18 mouse cellular contexts compared by ENCODE assay signal in the genomic region with DNA sequence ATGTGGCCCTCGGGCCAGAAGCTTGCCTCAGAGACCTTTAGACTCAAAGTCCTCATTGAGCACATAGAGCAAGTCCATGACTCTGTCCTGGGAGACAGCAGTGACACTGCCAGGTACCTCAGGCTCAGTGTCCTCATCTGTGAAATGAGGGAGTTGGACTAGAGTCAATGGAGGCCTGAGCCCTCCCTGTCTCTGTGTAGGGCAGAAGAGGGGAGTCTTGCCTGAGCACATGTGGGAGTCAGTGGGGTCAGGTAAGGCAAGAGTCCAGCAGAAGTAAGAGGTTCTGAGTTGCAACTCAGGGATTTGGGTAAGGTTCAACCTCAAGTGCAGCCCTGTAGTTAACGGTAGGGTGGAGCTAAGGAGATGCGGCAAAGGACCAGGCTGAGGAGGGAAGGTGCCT. TPM values are rescaled to one million over a fixed set of nuclear protein-coding genes. Genes with fewer than 3 reads are reported as not detected.
"Had no signal": no experiment of that assay in that cellular context is flagged by ENCODE, and none has a peak within 500 bp of the region (broad histone marks: within the 10 kb centered on the region; RNA-seq: fewer than 3 reads in every experiment).

No protein-coding gene starts in this region.

- H3K27me3 ChIP-seq: intestine, embryonic 15.5 days; limb, embryonic 12.5 days; lung, embryonic 15.5 days; midbrain, embryonic 12.5 days; neural tube, embryonic 13.5 days had no signal

- H3K9ac ChIP-seq: intestine, embryonic 15.5 days; limb, embryonic 12.5 days; lung, embryonic 15.5 days; midbrain, embryonic 12.5 days; neural tube, embryonic 13.5 days had no signal

- H3K4me3 ChIP-seq: intestine, embryonic 15.5 days; layer of hippocampus, adult 2 months; limb, embryonic 12.5 days; liver, embryonic 12.5 days; lung, embryonic 15.5 days; midbrain, embryonic 12.5 days; neural tube, embryonic 13.5 days had no signal

- H3K27ac ChIP-seq: intestine, embryonic 15.5 days; layer of hippocampus, adult 2 months; liver, embryonic 12.5 days; lung, embryonic 15.5 days; macrophage; midbrain, embryonic 12.5 days; neural tube, embryonic 13.5 days had no signal

- H3K9me3 ChIP-seq: intestine, embryonic 15.5 days; liver, embryonic 12.5 days; lung, embryonic 15.5 days; midbrain, embryonic 12.5 days; neural tube, embryonic 13.5 days had no signal

- H3K4me2 ChIP-seq: limb, embryonic 12.5 days; liver, embryonic 12.5 days; lung, embryonic 15.5 days; midbrain, embryonic 12.5 days had no signal

- ATAC-seq: intestine, embryonic 15.5 days; liver, embryonic 12.5 days; midbrain, embryonic 16.5 days had no signal

- DNase-seq: lung, postnatal 14 days; retina, postnatal 1 day; right cerebral cortex, postnatal 4 days; spleen, adult 18-20 months; thymus, adult 18-20 months; thymus, postnatal 25 days had no signal

RNA-seq across cellular contexts. Expression of gene Gstt4, which starts 34.6 kb away (rescaled TPM):
- polyA plus RNA-seq: intestine, embryonic 15.5 days; kidney, embryonic 14.5 days; limb, embryonic 12.5 days; liver, embryonic 12.5 days; liver, embryonic 16.5 days; lung, embryonic 15.5 days; macrophage; midbrain, embryonic 12.5 days; midbrain, embryonic 16.5 days; neural tube, embryonic 13.5 days; stomach, embryonic 14.5 days had no signal

RNA-seq across cellular contexts. Expression of gene Derl3, which starts 36.2 kb away (rescaled TPM):
- polyA plus RNA-seq: macrophage had no signal
